Mouse (Mus musculus) layer of hippocampus, postnatal 25 days (tissue): ENCODE data around the gene Sim1. TPM values are rescaled to one million over a fixed set of nuclear protein-coding genes. Genes with fewer than 3 reads are reported as not detected.

Experiments
- DNase-seq, 2 experiments: peaks; one replicate each; pipeline ENCODE4 v3.0.0; 2022; ENCODE audit warnings: mixed read lengths in 2 of 2, low spot score in 1 of 2; ENCODE audit errors: extremely low spot score in 1 of 2
- total RNA-seq, 2 experiments: library from RNA; stranded (reverse); gene quantifications; 2 replicates each; pipeline ENCODE4 v1.2.3; 2021

Gene Sim1
- total RNA-seq, 2 experiments from 2014 or later: not detected

- DNase-seq: peak in 1 of 2 experiments; percentile 13
Measured at GRCm38 (mm10) chr10:50900746-50901600, 6.4 kb downstream of the Sim1 start.

- DNase-seq: peak in 1 of 2 experiments; percentile 21
Measured at GRCm38 (mm10) chr10:50901601-50902475, 7.3 kb downstream of the Sim1 start.

- DNase-seq: peak in 1 of 2 experiments; percentile 29
Measured at GRCm38 (mm10) chr10:50902741-50903715, 8.5 kb downstream of the Sim1 start.

- DNase-seq: no peak
Measured at GRCm38 (mm10) chr10:50903846-50904763, 9.6 kb downstream of the Sim1 start.

GRCm38 (mm10) chr10:50904764-50905701 is 10.5 kb downstream of the Sim1 start:
- DNase-seq: no peak

GRCm38 (mm10) chr10:50910400-50910799 is 15.8 kb downstream of the Sim1 start:
- no peak for DNase-seq

- DNase-seq: no peak
Measured at GRCm38 (mm10) chr10:50910861-50911410, 16.4 kb downstream of the Sim1 start.

GRCm38 (mm10) chr10:50915607-50916006 is 21.1 kb downstream of the Sim1 start:
- DNase-seq: no peak

- no peak for DNase-seq
Measured at GRCm38 (mm10) chr10:50929281-50929680, 34.7 kb downstream of the Sim1 start.

GRCm38 (mm10) chr10:50935673-50936072 is 41.1 kb downstream of the Sim1 start:
- no peak for DNase-seq

GRCm38 (mm10) chr10:50973625-50974024 is 79.1 kb downstream of the Sim1 start:
- DNase-seq: no peak

GRCm38 (mm10) chr10:50981849-50982248 is 87.3 kb downstream of the Sim1 start:
- DNase-seq: no peak

- no peak for DNase-seq
Measured at GRCm38 (mm10) chr10:50983620-50984019, 89.1 kb downstream of the Sim1 start.

GRCm38 (mm10) chr10:51007798-51008197 is 113.2 kb downstream of the Sim1 start:
- no peak for DNase-seq

GRCm38 (mm10) chr10:51011391-51012150 is 117.0 kb downstream of the Sim1 start:
- no peak for DNase-seq

- no peak for DNase-seq
Measured at GRCm38 (mm10) chr10:51014901-51015300, 120.3 kb downstream of the Sim1 start.

GRCm38 (mm10) chr10:51015362-51015761 is 120.8 kb downstream of the Sim1 start:
- no peak for DNase-seq
